9 mouse cellular contexts compared by ENCODE assay signal in genomic region chr14:51172095-51172865, GRCm38 (mm10). TPM values are rescaled to one million over a fixed set of nuclear protein-coding genes. Genes with fewer than 3 reads are reported as not detected.
DNase-seq lines count a peak whose midpoint lies in the region; ATAC-seq and TF ChIP-seq lines count a peak whose summit lies in the region.
"Not testable (repeated sequence)": the region's sequence is repeated elsewhere in the genome, so short reads cannot be mapped to it uniquely, and the experiment has no call there.
"Had no signal": no experiment of that assay in that cellular context is flagged by ENCODE, and none has a peak within 500 bp of the region (broad histone marks: within the 10 kb centered on the region; RNA-seq: fewer than 3 reads in every experiment).

No protein-coding gene starts in this region.

- H3K9ac ChIP-seq in ES-Bruce4 (ENCODE audit: low read depth, poor library complexity, severe bottlenecking); heart, postnatal 0 days (replicated peaks; ENCODE audit: low read depth, low read length); liver, embryonic 11.5 days (ENCODE audit: low read depth, low read length): not testable (repeated sequence)

- not testable (repeated sequence) for H3K36me3 ChIP-seq in ES-Bruce4 (ENCODE audit: control insufficient read depth, insufficient read depth, low read length, poor library complexity, severe bottlenecking); forebrain, embryonic 10.5 days (replicated peaks); heart, postnatal 0 days (replicated peaks; ENCODE audit: control insufficient read depth, insufficient read depth, low read length); liver, embryonic 11.5 days (ENCODE audit: control insufficient read depth, insufficient read depth, low read length); splenic B cell, adult 2 months (ENCODE audit: control insufficient read depth, insufficient read depth, low read length, poor library complexity, severe bottlenecking)

- TF ChIP-seq CTCF in ES-Bruce4 (IDR thresholded peaks at IDR 0.05; ENCODE audit: low read depth, low read length) = peak; percentile 76
- TF ChIP-seq CTCF in heart, postnatal 0 days (IDR thresholded peaks at IDR 0.05; ENCODE audit: low read depth) = peak; percentile 70

- TF ChIP-seq EP300 in ES-Bruce4 (IDR thresholded peaks at IDR 0.05; ENCODE audit: insufficient read depth, low read depth, low read length); heart, postnatal 0 days (IDR thresholded peaks at IDR 0.05; ENCODE audit: low read depth): not testable (repeated sequence)

- TF ChIP-seq POLR2A in ES-Bruce4 (IDR thresholded peaks at IDR 0.05; ENCODE audit: insufficient read depth, low read length) = not testable (repeated sequence)

- 37% methylated on average over 9 of the region's 9 CpGs for WGBS in forebrain, embryonic 10.5 days
- WGBS in heart, postnatal 0 days = 29% methylated on average over 9 of the region's 9 CpGs
- 34% methylated on average over 9 of the region's 9 CpGs for WGBS in liver, embryonic 11.5 days

- H3K9me3 ChIP-seq in ES-Bruce4 (replicated peaks; ENCODE audit: control insufficient read depth, insufficient read depth, low read length, poor library complexity, severe bottlenecking); forebrain, embryonic 10.5 days; heart, postnatal 0 days (replicated peaks; ENCODE audit: control insufficient read depth, low read length); liver, embryonic 11.5 days (ENCODE audit: control insufficient read depth, low read length): not testable (repeated sequence)

- 0 out of 2 replicates have a peak overlapping the region, but pooled peaks have one; percentile 21 for H3K4me2 ChIP-seq in heart, postnatal 0 days (ENCODE audit: low read depth, low read length)
- H3K4me2 ChIP-seq in liver, embryonic 11.5 days = not testable (repeated sequence)

- H3K4me1 ChIP-seq in ES-Bruce4 (ENCODE audit: control insufficient read depth, insufficient read depth, low read length); forebrain, embryonic 10.5 days; heart, postnatal 0 days (ENCODE audit: control insufficient read depth, insufficient read depth); liver, embryonic 11.5 days (replicated peaks; ENCODE audit: control insufficient read depth, insufficient read depth, low read length): not testable (repeated sequence)

- not testable (repeated sequence) for H3K27me3 ChIP-seq in ES-Bruce4 (ENCODE audit: control insufficient read depth, insufficient read depth, low read length, poor library complexity, severe bottlenecking); forebrain, embryonic 10.5 days (ENCODE audit: poor library complexity, severe bottlenecking); heart, postnatal 0 days (ENCODE audit: control insufficient read depth, insufficient read depth, low read length); liver, embryonic 11.5 days (replicated peaks; ENCODE audit: control insufficient read depth, insufficient read depth, low read length); splenic B cell, adult 2 months (ENCODE audit: control insufficient read depth, insufficient read depth, low read length, poor library complexity, severe bottlenecking)

- not testable (repeated sequence) for H3K4me3 ChIP-seq in ES-Bruce4 (ENCODE audit: low read depth, low read length); forebrain, embryonic 10.5 days; heart, postnatal 0 days (ENCODE audit: low read depth, low read length); liver, embryonic 11.5 days (ENCODE audit: low read depth, low read length)

- not testable (repeated sequence) for H3K27ac ChIP-seq in ES-Bruce4 (ENCODE audit: insufficient read depth, low read length); forebrain, embryonic 10.5 days; heart, postnatal 0 days (ENCODE audit: low read depth); liver, embryonic 11.5 days (ENCODE audit: low read depth, low read length)

- peak; percentile 7 for DNase-seq in cerebellum, adult 11 months
- DNase-seq in forebrain, embryonic 10.5 days (ENCODE audit: extremely low spot score, low spot score) = peak; percentile 62
- DNase-seq in heart, postnatal 0 days (ENCODE audit: low spot score) = peak; percentile 22
- peak; percentile 29 for DNase-seq in kidney, postnatal 14 days
- DNase-seq in liver, embryonic 11.5 days (ENCODE audit: low spot score) = not testable (repeated sequence)
- DNase-seq in naive thymus-derived CD4-positive, alpha-beta T cell, adult 2 months (ENCODE audit: low read depth) = peak; percentile 6
- peak; percentile 56 for DNase-seq in splenic B cell, adult 2 months (ENCODE audit: low read depth, low spot score)

- peak; percentile 22; the same call in 1 of the 2 replicates for ATAC-seq in heart, postnatal 0 days (ENCODE audit: insufficient read depth, low read depth)
- peak; percentile 47; the same call in 1 of the 2 replicates for ATAC-seq in liver, embryonic 11.5 days (replicated peaks; ENCODE audit: low FRiP score)

RNA-seq across cellular contexts. Expression of gene Rnase2b, which starts 10.2 kb away (rescaled TPM):
- not detected in 2 replicates for polyA plus RNA-seq in ES-Bruce4 (2011; ENCODE audit: insufficient read depth, insufficient read length, low read depth, missing spikeins)
- polyA plus RNA-seq in forebrain, embryonic 10.5 days (2016; fragmentation: Nextera tagmentation; extraction: Ambion mirVana) = not detected in 2 replicates
- total RNA-seq in heart, postnatal 0 days (2014; rRNA removed; ENCODE audit: low replicate concordance) = not detected in 2 replicates
- not detected in 2 replicates for polyA plus RNA-seq in heart, postnatal 0 days (2015; fragmentation: Nextera tagmentation; extraction: Ambion mirVana)
- polyA plus RNA-seq in liver, embryonic 11.5 days (2014; fragmentation: Nextera tagmentation; extraction: Ambion mirVana) = not detected in 2 replicates
- polyA plus RNA-seq: myocyte had no signal

RNA-seq across cellular contexts. Expression of gene Rnase1, which starts 25.7 kb away (rescaled TPM):
- polyA plus RNA-seq in ES-Bruce4 (2011; ENCODE audit: insufficient read depth, insufficient read length, low read depth, missing spikeins) = not detected in 2 replicates
- polyA plus RNA-seq in forebrain, embryonic 10.5 days (2016; fragmentation: Nextera tagmentation; extraction: Ambion mirVana) = not detected in 2 replicates
- total RNA-seq in heart, postnatal 0 days (2014; rRNA removed; ENCODE audit: low replicate concordance) = not detected in 2 replicates
- 0.23 and 0.67 TPM in 2 replicates for polyA plus RNA-seq in heart, postnatal 0 days (2015; fragmentation: Nextera tagmentation; extraction: Ambion mirVana)
- not detected in 2 replicates for polyA plus RNA-seq in liver, embryonic 11.5 days (2014; fragmentation: Nextera tagmentation; extraction: Ambion mirVana)

RNA-seq across cellular contexts. Expression of gene Ang2, which starts 26.7 kb away (rescaled TPM):
- polyA plus RNA-seq in ES-Bruce4 (2011; ENCODE audit: insufficient read depth, insufficient read length, low read depth, missing spikeins) = not detected in 2 replicates
- not detected in 2 replicates for polyA plus RNA-seq in forebrain, embryonic 10.5 days (2016; fragmentation: Nextera tagmentation; extraction: Ambion mirVana)
- total RNA-seq in heart, postnatal 0 days (2014; rRNA removed; ENCODE audit: low replicate concordance) = not detected in 2 replicates
- polyA plus RNA-seq in heart, postnatal 0 days (2015; fragmentation: Nextera tagmentation; extraction: Ambion mirVana) = not detected in 2 replicates
- polyA plus RNA-seq in liver, embryonic 11.5 days (2014; fragmentation: Nextera tagmentation; extraction: Ambion mirVana) = not detected in 2 replicates

RNA-seq across cellular contexts. Expression of gene Ear14, which starts 30.9 kb away (rescaled TPM):
- not detected in 2 replicates for polyA plus RNA-seq in ES-Bruce4 (2011; ENCODE audit: insufficient read depth, insufficient read length, low read depth, missing spikeins)
- polyA plus RNA-seq in forebrain, embryonic 10.5 days (2016; fragmentation: Nextera tagmentation; extraction: Ambion mirVana) = not detected in 2 replicates
- not detected in 2 replicates for total RNA-seq in heart, postnatal 0 days (2014; rRNA removed; ENCODE audit: low replicate concordance)
- not detected in 2 replicates for polyA plus RNA-seq in heart, postnatal 0 days (2015; fragmentation: Nextera tagmentation; extraction: Ambion mirVana)
- not detected in 2 replicates for polyA plus RNA-seq in liver, embryonic 11.5 days (2014; fragmentation: Nextera tagmentation; extraction: Ambion mirVana)
- polyA plus RNA-seq: myocyte had no signal

RNA-seq across cellular contexts. Expression of gene Rnase6, which starts 48.6 kb away (rescaled TPM):
- not detected in 2 replicates for polyA plus RNA-seq in ES-Bruce4 (2011; ENCODE audit: insufficient read depth, insufficient read length, low read depth, missing spikeins)
- 0.26 and 0.30 TPM in 2 replicates for polyA plus RNA-seq in forebrain, embryonic 10.5 days (2016; fragmentation: Nextera tagmentation; extraction: Ambion mirVana)
- total RNA-seq in heart, postnatal 0 days (2014; rRNA removed; ENCODE audit: low replicate concordance) = not detected in 2 replicates
- 0.63 and 0.81 TPM in 2 replicates for polyA plus RNA-seq in heart, postnatal 0 days (2015; fragmentation: Nextera tagmentation; extraction: Ambion mirVana)
- 3.2 and 4.2 TPM in 2 replicates for polyA plus RNA-seq in liver, embryonic 11.5 days (2014; fragmentation: Nextera tagmentation; extraction: Ambion mirVana)
